Comparison of ENCODE assay signal across 11 mouse cellular contexts in the genomic region with DNA sequence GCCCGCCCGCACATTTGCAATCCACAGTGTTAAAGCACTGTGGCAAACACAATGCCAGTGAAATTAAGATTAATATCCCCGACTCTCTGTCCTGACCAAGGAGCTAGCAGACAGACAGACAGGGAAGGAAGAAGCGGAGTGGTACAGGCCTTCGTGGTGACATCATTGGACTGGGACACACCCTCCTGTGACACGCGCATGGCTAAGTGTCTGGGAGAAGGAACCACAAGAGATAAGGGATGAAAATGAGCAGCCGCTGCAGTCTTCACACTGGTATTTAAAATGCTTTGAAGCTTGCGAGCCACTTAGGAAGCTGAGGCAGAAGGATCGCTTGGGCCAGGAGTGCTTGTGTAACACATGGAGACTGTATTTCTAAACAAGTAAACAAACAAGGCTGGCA.
DNase-seq lines count a peak whose midpoint lies in the region; ATAC-seq and TF ChIP-seq lines count a peak whose summit lies in the region.
"Had no signal": no experiment of that assay in that cellular context is flagged by ENCODE, and none has a peak within 500 bp of the region (broad histone marks: within the 10 kb centered on the region; RNA-seq: fewer than 3 reads in every experiment).

No protein-coding gene starts in this region.

- ATAC-seq in hindbrain, postnatal 0 days = no peak
- no peak for ATAC-seq in hindbrain, embryonic 16.5 days
- peak; percentile 75 for ATAC-seq in erythroid progenitor cell, adult 5-6 weeks (replicated peaks; ENCODE audit: low FRiP score, poor library complexity, severe bottlenecking)
- ATAC-seq in liver, embryonic 13.5 days (ENCODE audit: low read depth) = peak; percentile 64; the same call in 1 of the 2 replicates
- ATAC-seq: forebrain, embryonic 13.5 days had no signal

- no peak overlapping the region for H3K4me2 ChIP-seq in hindbrain, postnatal 0 days (ENCODE audit: low read depth, low read length)
- no peak overlapping the region for H3K4me2 ChIP-seq in hindbrain, embryonic 16.5 days (ENCODE audit: low read length)
- H3K4me2 ChIP-seq in liver, embryonic 13.5 days = no peak overlapping the region
- H3K4me2 ChIP-seq: forebrain, embryonic 13.5 days had no signal

- no peaks in the 10 kb centered on the region for H3K27me3 ChIP-seq in hindbrain, postnatal 0 days (ENCODE audit: insufficient read depth, low read length)
- no peaks in the 10 kb centered on the region for H3K27me3 ChIP-seq in hindbrain, embryonic 16.5 days (replicated peaks; ENCODE audit: control insufficient read depth, insufficient read depth, low read length)
- no peaks in the 10 kb centered on the region for H3K27me3 ChIP-seq in liver, embryonic 13.5 days
- H3K27me3 ChIP-seq: forebrain, embryonic 13.5 days had no signal

- H3K27ac ChIP-seq in hindbrain, postnatal 0 days = peak overlapping the region; percentile 64; the same call in 1 of the 2 replicates
- no peak overlapping the region for H3K27ac ChIP-seq in hindbrain, embryonic 16.5 days (ENCODE audit: low read depth, low read length)
- no peak overlapping the region for H3K27ac ChIP-seq in liver, embryonic 13.5 days

- H3K4me3 ChIP-seq in hindbrain, postnatal 0 days (ENCODE audit: low read length) = no peak overlapping the region
- H3K4me3 ChIP-seq in hindbrain, embryonic 16.5 days (ENCODE audit: low read length) = no peak overlapping the region
- H3K4me3 ChIP-seq in liver, embryonic 13.5 days (replicated peaks) = no peak overlapping the region
- H3K4me3 ChIP-seq: forebrain, embryonic 13.5 days; megakaryocyte, embryonic 14.5 days had no signal

- WGBS in hindbrain, postnatal 0 days = 76% methylated on average over 10 of the region's 10 CpGs
- 82% methylated on average over 10 of the region's 10 CpGs for WGBS in hindbrain, embryonic 16.5 days
- WGBS in liver, embryonic 13.5 days (ENCODE audit: insufficient replicate concordance) = 31% methylated on average over 10 of the region's 10 CpGs

- no peak for DNase-seq in hindbrain, postnatal 0 days (ENCODE audit: low spot score)
- peak; percentile 17 for DNase-seq in NIH3T3 (ENCODE audit: low read depth)
- DNase-seq in liver, embryonic 13.5 days = peak; percentile 35
- DNase-seq in B cell, adult 2 months = no peak
- DNase-seq in kidney, adult 8-10 months = no peak
- no peak for DNase-seq in layer of hippocampus, postnatal 36 days
- DNase-seq: thymus, postnatal 4 days had no signal

- no peaks in the 10 kb centered on the region; the same call in 1 of the 2 replicates for H3K36me3 ChIP-seq in hindbrain, postnatal 0 days (ENCODE audit: insufficient read depth, low read length)
- H3K36me3 ChIP-seq in hindbrain, embryonic 16.5 days (ENCODE audit: control insufficient read depth, insufficient read depth, low read length) = no peaks in the 10 kb centered on the region
- H3K36me3 ChIP-seq in liver, embryonic 13.5 days = peaks cover 45% of the 10 kb centered on the region

- no peak for TF ChIP-seq CTCF in hindbrain, postnatal 0 days (IDR thresholded peaks at IDR 0.05; ENCODE audit: low read depth)

- H3K9ac ChIP-seq in hindbrain, postnatal 0 days (replicated peaks; ENCODE audit: low read length) = no peak overlapping the region
- no peak overlapping the region for H3K9ac ChIP-seq in hindbrain, embryonic 16.5 days (ENCODE audit: low read depth, low read length)
- H3K9ac ChIP-seq in liver, embryonic 13.5 days = no peak overlapping the region
- H3K9ac ChIP-seq: forebrain, embryonic 13.5 days had no signal

- H3K9me3 ChIP-seq in hindbrain, postnatal 0 days (ENCODE audit: low read length) = no peaks in the 10 kb centered on the region
- H3K9me3 ChIP-seq in hindbrain, embryonic 16.5 days (ENCODE audit: control insufficient read depth, low read length) = no peaks in the 10 kb centered on the region
- no peaks in the 10 kb centered on the region for H3K9me3 ChIP-seq in liver, embryonic 13.5 days (replicated peaks)
- H3K9me3 ChIP-seq: forebrain, embryonic 13.5 days; megakaryocyte, embryonic 14.5 days had no signal

- 0 out of 2 replicates have a peak, but pooled peaks cover 5% of the 10 kb centered on the region for H3K4me1 ChIP-seq in hindbrain, postnatal 0 days (ENCODE audit: insufficient read depth, low read length)
- H3K4me1 ChIP-seq in hindbrain, embryonic 16.5 days (ENCODE audit: control insufficient read depth, insufficient read depth, low read depth, low read length) = no peaks in the 10 kb centered on the region
- peaks cover 20% of the 10 kb centered on the region for H3K4me1 ChIP-seq in liver, embryonic 13.5 days (replicated peaks)

Comparison
In these comparisons a context has a peak if more than half of its experiments do, and no peak if none do; other contexts are left out.
1. ATAC-seq: peak in erythroid progenitor cell, adult 5-6 weeks (single experiment) and liver, embryonic 13.5 days (single experiment); none in hindbrain, postnatal 0 days (single experiment) and hindbrain, embryonic 16.5 days (single experiment).
2. DNase-seq: peak in NIH3T3 (single experiment) and liver, embryonic 13.5 days (single experiment); none in hindbrain, postnatal 0 days (single experiment), B cell, adult 2 months (0 of 2), kidney, adult 8-10 months (0 of 2) and layer of hippocampus, postnatal 36 days (0 of 2).